Mouse (Mus musculus) mature B cell (primary cell): ENCODE results near the gene Rara.
"Not testable (repeated sequence)": the region's sequence is repeated elsewhere in the genome, so short reads cannot be mapped to it uniquely, and the experiment has no call there.

Source experiments
- in situ Hi-C: fragments of 300-500 bp; cut with MboI; formaldehyde crosslinking; loops from 2 replicates; pipeline ENCODE4 v1.14.3; 2019

Gene Rara

GRCm38 (mm10) chr11:98968079-98968478 is 40.5 kb downstream of the Rara start:
- in situ Hi-C loops = no loop called here

GRCm38 (mm10) chr11:98968716-98969495 is 41.3 kb downstream of the Rara start:
- in situ Hi-C loops = no loop called here

DNA sequence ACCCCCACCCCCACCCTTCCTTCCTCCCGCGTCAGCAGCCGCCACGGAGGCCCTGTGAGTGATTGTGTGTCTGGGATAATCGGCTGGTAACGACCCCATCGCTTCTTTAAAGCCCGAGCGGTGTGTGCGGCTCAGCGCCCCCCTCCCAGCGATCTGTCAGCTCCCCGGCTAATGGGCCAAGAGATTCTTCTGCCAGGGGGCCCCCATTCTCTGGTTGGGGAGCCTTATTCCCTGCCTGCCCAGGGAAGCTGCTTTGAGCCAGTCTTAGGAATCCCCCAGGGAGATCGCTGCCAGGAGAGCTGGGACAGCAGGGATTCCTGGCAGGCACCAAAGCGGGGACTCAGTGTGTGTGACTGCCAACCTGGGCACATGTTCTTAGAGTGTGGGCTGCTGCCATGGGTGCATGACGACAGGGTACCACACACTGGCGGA is 41.9 kb downstream of the Rara start:
- in situ Hi-C loops = no loop called here

GRCm38 (mm10) chr11:98970191-98970925 is 42.7 kb downstream of the Rara start:
- in situ Hi-C loops = loop anchor here (5.0 kb wide), 1 partner anchor 33 kb away; no protein-coding TSS in a partner anchor

GRCm38 (mm10) chr11:98971316-98972031 is 43.9 kb downstream of the Rara start:
- in situ Hi-C loops = loop anchor here (5.0 kb wide), 1 partner anchor 34 kb away; no protein-coding TSS in a partner anchor

GRCm38 (mm10) chr11:98972215-98972614 is 44.6 kb downstream of the Rara start:
- in situ Hi-C loops = loop anchor here (5.0 kb wide), 1 partner anchor 35 kb away; no protein-coding TSS in a partner anchor

DNA sequence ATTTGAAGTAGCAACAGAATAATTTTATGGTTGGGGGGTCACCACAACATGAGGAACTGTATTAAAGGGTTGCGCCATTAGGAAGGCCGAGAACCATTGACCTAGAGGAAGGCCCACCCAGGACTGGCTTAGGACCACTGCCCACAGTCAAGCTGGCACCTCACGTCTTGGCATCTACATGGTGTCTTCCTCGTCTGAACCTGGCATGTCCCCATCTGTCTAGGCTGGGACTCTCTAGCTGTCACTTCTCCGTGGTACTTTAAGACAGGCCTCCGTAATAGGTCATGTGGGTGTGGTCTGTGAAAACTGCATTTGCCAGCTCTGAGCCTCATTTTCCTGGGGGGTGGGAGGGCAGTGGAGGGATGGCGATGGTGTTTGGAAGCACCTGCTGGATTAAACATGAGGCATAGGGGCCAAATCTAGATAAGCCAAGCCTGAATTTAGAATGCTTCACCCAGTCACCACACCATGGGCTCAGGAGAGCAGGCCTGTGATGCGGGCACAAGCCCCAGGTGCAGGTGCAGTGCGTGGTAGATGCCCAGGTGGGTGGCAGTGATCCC is 45.3 kb downstream of the Rara start:
- in situ Hi-C loops = loop anchor here (5.0 kb wide), 1 partner anchor 36 kb away; no protein-coding TSS in a partner anchor

GRCm38 (mm10) chr11:98973584-98973983 is 46.0 kb downstream of the Rara start:
- in situ Hi-C loops = loop anchor here (5.0 kb wide), 1 partner anchor 36 kb away; no protein-coding TSS in a partner anchor

- in situ Hi-C loops = loop anchor here (5.0 kb wide), 1 partner anchor 37 kb away; no protein-coding TSS in a partner anchor
Measured at GRCm38 (mm10) chr11:98974213-98974612, 46.6 kb downstream of the Rara start.

DNA sequence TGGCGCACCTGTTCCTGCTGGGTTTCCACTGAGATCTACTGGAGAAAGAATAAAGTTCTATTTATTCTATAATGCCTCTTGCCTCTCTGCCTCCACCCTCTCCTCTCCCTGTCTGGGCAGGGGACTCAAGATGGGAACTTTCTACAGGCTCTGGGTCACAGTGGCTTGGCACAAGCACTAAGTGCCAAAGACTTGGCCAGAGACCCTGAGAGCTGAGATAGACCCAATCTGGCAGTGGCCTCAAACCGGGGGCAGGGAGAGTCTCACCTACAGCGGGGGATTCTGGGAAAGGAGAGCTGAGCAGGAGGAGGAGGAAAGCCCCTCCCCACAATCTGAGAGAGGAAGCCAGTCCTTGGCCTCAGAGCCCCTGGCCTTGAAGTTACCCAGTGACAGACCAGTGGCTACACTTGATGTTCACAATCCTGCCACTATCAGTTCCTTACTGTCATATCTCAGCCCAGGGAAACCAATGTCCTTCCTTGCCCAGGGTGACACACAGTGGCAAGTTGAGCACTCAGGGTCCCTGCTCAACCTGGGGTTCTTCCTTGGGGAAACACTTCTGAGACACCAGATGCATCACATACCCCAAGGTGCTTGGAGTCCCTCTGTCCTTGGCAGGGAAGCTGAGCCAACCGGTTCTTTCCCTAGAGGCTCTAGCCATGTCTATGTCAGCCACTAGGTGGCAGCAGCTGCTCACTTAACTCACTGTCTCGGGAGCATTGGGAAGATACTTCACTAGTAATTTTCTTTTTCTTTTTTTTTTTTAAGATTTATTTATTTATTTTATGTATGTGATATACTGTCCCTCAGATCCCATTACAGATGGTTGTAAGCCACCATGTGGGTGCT is 47.5 kb downstream of the Rara start:
- in situ Hi-C loops = loop anchor here (5.0 kb wide), 1 partner anchor 38 kb away; no protein-coding TSS in a partner anchor

DNA sequence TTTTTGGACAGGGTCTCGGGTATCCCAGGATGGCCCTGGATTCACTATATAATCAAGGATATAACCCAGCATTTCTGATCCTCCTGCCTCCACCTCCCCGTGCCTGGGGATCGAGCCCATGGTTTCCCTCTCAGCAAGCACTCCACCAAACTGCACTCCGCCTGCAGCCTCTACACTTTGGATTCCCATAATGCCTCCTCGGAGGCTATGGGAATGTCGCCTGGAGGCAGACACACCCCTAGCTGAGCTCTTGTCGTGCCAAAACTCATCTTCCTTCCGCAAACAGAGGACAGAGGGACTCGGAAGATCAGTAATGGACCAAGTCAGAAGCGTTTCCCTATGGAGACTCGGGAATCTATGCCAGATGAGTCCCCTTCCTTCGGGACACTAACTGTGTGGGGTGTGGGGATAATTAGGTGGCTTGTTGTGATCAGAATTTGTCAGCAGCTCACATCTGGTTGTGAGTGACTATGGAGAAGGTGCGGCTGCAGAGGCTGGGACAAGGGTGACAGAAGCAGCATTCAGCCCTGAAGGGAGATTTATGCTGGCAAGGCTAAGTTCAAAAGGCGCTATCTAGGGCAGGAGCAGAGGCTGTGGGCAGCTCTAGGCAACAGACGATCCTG is 51.0 kb downstream of the Rara start:
- in situ Hi-C loops = no loop called here

- in situ Hi-C loops = no loop called here
Measured at GRCm38 (mm10) chr11:98979356-98979755, 51.7 kb downstream of the Rara start.

DNA sequence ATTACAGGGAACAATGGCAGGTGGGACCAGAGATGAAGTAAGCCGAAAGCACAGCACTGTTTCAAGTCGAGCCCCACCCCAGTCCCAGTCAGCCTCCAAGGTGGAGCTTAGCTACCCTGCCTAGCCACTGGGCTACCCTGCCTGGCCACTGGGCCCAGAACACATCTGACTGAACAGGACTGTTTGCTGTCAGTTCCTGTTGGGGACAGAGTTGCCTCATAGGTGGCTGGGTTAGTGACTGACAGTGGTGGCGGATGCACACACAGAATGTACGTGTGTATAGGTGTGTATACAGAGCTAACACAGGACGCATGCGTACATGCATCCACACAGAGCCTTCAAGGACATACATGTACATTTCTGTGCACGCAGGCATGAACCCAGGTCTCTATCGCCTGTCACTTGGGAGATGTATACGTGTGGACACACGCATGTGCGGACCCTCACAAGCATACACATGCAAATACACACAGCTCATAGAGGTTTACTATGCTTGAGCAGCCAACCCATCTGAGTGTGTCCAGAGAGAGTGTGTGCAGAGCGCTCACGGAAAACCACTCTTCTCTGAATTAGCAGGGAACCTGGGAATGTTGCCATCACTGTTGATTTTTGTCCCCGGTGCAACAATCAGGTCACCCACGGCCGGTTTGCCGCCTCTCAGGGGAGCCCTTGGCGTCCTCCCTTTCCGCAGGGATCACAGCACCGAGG is 53.8 kb downstream of the Rara start:
- in situ Hi-C loops = no loop called here

DNA sequence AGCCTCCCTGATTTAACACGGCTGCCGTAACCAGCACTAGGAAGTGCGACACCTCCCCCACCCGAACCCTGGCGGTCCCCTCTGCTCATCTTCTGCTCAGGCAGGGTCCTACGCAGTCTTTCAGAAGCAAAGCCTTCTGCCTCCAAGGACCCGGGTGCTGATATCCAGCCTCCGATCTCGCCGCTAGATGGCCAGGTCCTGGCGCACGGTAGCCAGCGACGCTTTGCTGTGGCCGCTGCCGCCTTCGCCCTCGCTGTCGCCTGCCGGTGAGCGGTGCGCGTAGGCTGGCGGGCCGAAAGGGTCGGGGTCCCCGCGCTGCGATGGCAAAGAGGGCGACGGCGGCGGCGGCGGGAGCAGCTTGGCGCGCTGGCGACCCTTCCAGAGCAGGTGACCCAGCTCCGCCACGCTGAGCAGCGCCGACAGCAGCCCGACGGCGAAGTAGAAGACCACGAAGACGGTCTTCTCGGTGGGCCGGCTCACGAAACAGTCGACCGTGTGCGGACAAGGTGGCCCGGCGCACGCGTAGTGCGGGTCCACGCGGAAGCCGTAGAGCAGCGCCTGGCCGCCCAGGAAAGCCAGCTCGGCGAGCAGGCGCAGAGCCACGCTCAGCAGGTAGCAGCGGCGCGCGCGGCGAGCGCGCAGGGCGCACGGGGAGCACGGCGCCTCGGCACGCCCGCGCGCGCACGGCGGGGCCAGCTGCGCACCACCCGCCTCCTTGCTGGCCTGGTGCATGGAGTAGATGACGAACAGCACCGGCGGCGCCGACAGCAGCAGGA is 54.6 kb downstream of the Rara start:
- in situ Hi-C loops = no loop called here

GRCm38 (mm10) chr11:98982773-98983133 is 55.1 kb downstream of the Rara start, which contains the start of gene Gjd3:
TSS of gene Gjd3 (minus strand) at chr11:98983016.
- in situ Hi-C loops = no loop called here

GRCm38 (mm10) chr11:98983551-98983950 is 55.9 kb downstream of the Rara start:
- in situ Hi-C loops = no loop called here

GRCm38 (mm10) chr11:98985542-98985941 is 57.9 kb downstream of the Rara start:
- in situ Hi-C loops = no loop called here

DNA sequence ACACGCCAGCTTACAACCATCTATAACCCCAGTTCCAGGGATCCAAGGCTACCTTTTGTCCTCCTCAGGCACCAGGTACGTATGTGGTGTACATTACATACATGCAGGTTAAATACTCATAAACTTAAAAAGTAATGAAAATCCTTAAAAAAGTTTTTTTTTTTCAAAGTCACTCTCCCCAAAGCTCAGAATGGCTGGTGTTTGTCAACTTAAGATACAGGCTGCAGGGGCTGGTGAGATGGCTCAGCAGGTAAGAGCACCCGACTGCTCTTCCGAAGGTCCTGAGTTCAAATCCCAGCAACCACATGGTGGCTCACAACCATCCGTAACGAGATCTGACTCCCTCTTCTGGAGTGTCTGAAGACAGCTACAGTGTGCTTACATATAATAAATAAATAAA is 60.6 kb downstream of the Rara start:
- in situ Hi-C loops = not testable (repeated sequence)

DNA sequence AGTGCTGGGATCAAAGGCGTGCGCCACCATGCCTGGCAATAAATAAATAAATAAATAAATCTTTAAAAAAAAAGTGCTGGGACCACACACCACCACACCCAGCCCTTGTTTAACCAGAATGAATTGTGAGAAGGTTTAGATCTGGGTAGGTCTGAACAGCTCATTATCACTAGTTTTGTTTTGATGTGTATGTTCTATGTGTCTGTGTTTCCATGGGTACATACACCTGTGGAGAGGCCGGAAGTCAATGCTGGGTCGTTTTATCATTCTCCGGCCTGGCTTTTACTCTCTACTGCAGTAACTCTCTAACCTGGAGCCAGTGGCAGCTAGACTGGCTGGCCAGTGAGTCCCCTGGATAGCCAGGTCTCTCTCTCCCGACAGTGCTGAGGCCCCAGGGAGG is 63.2 kb downstream of the Rara start:
- in situ Hi-C loops = no loop called here
